Mouse (Mus musculus): Measurements from ENCODE around the gene Cep152. TPM values are rescaled to one million over a fixed set of nuclear protein-coding genes. Genes with fewer than 3 reads are reported as not detected.

The Cep152 gene
- total RNA-seq, 2 experiments from 2014 or later = 3.2 to 4.1 TPM

DNA sequence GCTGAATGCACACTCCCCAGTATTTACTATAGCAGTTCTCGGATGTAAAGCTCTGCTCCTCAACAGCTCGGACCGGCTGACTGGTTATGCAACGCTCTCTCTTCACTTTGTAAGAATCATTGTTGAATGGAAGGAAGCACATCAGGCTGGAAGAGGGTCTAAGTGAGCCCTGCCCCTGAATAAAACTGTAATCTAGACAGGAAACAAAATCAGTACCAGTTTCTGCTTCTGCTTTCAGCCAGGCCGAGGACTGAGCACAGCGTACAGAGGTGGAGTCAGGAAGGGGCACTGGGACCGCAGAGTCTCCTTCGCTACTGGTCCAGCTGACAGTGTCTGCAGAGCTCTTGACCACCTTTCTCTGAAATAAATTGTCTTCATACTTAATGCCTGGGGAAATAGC is 48.4 kb downstream of the Cep152 start:
- TF ChIP-seq CTCF (conservative IDR thresholded peaks at IDR 0.05) = no peak
- Histone ChIP-seq H3K4me3 (no peak overlapping the region), H3K27ac (0 out of 2 replicates have a peak overlapping the region, but pooled peaks have one; percentile 1)
- DNase-seq (ENCODE audit: low spot score in 2 of 2) = no peak

DNA sequence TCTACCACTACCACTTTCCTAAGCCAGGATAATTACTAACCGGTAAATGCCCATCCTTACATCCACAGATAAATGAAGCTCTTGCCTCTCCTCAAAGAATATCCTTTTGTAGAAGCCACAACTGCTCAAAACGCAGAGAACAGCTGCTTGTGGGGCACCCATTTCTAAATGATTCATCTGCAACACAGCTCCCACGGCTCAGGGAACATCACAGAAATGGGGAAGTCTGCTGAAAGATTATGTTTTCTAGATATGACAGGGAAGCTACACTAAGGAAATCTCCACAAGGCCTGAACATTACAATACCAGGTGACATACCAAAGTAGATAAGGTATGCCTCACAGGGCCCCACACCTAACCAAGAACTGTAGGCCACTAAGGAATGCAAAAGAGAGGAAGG is 49.1 kb downstream of the Cep152 start:
- no peak for TF ChIP-seq CTCF (conservative IDR thresholded peaks at IDR 0.05)
- H3K27ac ChIP-seq = peak overlapping the region; percentile 5; the same call in 1 of the 2 replicates
- DNase-seq (ENCODE audit: low spot score in 2 of 2) = no peak
- H3K4me3 ChIP-seq = no peak overlapping the region

DNA sequence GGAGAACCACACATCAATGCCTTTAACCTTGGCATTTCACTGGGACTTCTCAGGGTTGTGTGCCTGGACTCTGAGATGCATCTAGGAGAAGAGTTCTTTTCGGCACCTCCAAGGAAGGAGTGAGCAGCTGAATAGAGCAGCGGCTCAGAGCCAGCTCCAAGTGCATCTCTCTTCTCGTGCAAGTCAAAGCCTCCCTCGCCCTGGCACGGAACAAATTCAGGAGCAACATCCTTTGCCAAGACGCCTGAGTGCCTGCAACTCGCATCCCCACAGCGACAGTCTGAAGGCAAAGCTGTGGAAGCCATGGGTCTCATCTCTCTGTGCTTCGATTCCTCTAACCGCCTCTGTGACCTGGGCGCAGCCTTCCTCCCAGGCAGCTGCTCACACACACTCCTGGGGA is 61.0 kb downstream of the Cep152 start:
- peak; percentile 11 to 22 for DNase-seq (ENCODE audit: low spot score in 2 of 2)
- H3K4me3 ChIP-seq = no peak overlapping the region
- no peak for TF ChIP-seq CTCF (conservative IDR thresholded peaks at IDR 0.05)

DNA sequence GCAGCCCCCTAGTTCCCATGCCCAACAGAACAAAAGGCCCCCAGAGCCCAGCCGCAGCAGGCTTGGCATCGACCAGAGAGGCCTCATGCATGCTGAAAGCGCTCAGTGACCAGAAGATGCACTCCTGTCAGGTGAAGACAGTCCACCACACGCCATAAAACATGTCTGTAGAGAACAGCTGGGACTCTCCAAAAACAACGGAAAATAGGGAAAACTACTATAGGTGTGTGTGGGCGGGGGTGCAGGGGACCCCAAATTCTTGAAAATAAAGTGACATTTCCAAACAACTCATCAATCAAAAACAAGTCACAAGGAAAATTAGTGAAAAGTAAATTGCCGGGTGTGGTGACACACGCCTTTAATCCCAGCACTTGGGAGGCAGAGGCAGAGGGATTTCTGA is 62.5 kb downstream of the Cep152 start:
- Histone ChIP-seq H3K27ac (no peak overlapping the region), H3K4me3 (no peak overlapping the region)
- no peak for TF ChIP-seq CTCF (conservative IDR thresholded peaks at IDR 0.05)
- DNase-seq (ENCODE audit: low spot score in 2 of 2) = no peak

More for the DNA sequence above, 61.0 kb downstream of the Cep152 start:
- H3K27ac ChIP-seq = no peak overlapping the region

DNA sequence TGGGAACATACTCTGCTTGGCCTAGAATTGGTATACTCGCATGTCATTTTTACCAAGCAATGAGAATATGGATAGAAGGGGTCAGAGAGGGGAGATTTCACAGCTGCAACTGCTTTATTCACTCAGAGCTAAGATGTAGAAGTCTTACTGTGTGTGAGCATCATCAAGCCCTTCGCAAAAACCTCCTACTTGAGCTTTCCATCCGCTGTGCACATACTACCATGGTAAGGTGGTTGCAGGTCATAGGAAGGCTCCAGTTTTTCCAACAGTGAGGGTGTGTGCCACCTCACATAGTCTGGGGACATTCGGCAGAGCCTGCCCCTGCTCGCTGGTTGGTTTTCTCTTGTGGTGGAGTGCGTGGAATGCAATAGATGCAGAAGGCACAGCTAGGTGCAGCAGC is 64.9 kb downstream of the Cep152 start:
- no peak overlapping the region for H3K4me3 ChIP-seq
- TF ChIP-seq CTCF (conservative IDR thresholded peaks at IDR 0.05) = no peak
- no peak for DNase-seq (ENCODE audit: low spot score in 2 of 2)
- no peak overlapping the region for H3K27ac ChIP-seq

DNA sequence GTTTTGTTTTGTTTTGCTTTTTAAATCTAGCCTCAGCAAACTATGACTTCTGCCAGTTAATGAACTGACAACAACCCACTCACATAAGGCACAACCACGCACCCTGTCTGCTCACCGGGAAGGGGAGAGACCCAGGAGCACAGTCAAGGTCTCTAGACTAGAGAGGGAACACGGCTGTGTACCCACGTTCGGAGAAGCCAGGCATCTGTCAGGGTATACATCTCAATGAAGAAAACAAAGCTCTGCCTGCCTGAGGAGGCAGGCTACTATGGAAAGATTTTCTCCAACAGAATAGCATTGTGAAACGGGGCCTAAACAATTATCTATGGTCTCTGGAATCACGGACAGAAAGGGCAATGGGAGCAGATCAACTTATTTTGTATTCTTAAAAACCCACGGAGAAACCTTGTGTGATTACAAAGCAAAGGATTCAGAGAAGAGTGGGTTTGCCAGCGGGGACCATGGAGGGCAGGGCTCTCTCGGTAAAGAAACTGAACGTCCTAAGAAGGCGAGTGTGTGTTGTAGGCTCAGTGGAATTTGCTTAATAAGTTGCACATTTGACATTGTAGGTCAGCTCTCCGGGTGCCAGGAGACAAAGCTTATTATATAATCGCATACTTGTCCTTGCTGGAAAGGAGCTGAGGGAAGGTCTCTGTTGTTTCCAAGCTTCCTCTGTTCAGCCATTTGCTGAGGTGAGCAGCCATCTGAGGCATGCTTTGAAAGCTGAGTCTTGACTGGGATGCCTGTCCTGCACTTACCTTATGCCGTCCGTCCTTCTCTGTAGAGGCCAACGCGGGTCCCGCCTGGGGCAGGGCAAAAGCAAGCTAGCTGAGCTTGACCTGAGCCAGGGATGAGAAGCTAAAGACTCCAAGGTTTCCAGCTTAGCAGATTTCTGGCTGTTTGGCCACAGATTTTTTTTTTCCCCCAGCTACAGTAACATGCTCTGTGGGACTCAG is 66.0 kb downstream of the Cep152 start:
- DNase-seq (ENCODE audit: low spot score in 2 of 2) = no peak
- no peak for TF ChIP-seq CTCF (conservative IDR thresholded peaks at IDR 0.05)
- H3K27ac ChIP-seq = peak overlapping the region; percentile 23; the same call in 1 of the 2 replicates
- H3K4me3 ChIP-seq = no peak overlapping the region

DNA sequence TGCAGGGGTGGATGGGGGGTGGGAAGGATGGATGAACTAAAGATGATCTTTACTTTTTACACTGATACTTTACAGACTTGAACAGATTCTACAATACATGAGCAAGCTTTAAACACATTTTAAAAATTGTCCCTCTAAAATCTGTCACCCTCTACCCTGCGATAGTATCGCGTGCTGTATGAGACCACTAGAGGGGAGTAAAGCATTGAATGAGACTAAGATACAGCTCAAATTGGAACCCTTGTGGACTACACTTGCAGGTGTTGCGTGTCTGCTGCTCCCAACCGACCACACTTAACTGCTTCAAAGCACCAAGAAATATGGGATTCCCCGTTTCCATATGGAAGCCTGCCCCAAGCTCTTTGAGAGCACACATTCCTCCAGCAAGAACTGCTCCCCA is 69.1 kb downstream of the Cep152 start:
- Histone ChIP-seq H3K27ac (no peak overlapping the region), H3K4me3 (no peak overlapping the region)
- no peak for DNase-seq (ENCODE audit: low spot score in 2 of 2)
- peak; percentile 55 for TF ChIP-seq CTCF (conservative IDR thresholded peaks at IDR 0.05)

DNA sequence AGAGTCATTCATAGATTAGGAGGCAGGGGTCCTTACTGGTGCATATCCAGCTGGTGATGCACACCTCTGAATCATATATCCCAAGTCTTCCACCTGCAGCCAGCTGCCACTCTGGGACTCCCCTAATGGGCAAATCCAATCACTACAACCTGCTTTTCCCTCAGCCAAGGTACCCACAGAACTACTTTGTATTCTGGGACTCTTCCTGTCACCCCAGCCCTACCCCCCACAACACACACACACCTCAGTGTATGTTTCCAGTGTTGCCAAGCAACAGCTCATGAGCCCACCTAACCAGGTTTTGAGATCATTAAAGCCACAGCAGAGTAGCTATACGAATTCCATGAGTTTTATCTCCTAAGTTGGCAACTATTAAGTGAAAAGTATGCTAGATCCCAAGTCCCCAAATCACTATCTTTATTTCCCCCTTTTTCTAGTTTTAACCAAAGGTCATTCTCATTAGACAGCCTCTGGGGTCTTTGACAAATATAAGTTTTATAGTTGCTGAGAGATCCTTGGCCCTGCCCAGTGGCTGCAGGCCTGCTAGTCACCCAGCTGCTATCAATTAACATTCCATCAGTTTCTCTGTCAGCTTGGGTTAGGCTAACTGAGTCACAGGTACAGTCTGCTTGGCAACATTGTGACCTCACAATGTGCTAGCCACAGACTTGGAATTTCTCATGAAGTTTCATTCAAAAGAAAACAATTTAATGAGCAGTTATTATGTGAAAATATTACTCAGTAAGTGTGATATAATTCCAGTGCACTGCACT is 75.9 kb downstream of the Cep152 start:
- Histone ChIP-seq H3K27ac (no peak overlapping the region), H3K4me3 (no peak overlapping the region)
- no peak for TF ChIP-seq CTCF (conservative IDR thresholded peaks at IDR 0.05)
- DNase-seq (ENCODE audit: low spot score in 2 of 2) = no peak

DNA sequence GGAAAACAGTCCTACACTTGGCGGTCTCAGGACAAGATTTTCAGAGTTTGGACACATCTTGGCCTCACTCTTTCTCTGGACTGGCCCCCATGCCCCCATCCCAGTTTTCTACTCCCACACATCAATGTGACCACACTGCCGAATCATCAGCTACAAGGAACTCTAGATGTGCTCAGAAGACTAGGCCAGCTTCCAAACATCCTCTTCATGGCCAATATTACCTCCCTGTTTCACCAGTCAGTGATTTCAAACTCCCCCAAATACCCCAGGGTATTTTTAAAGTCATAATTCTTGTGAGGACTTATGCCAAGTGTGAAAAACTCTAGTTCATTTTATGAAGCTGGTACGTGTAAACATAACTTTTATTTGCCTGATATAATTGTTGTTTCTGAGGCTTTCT is 79.9 kb downstream of the Cep152 start:
- no peak for TF ChIP-seq CTCF (conservative IDR thresholded peaks at IDR 0.05)
- no peak overlapping the region for H3K27ac ChIP-seq
- H3K4me3 ChIP-seq = no peak overlapping the region
- DNase-seq (ENCODE audit: low spot score in 2 of 2) = no peak

DNA sequence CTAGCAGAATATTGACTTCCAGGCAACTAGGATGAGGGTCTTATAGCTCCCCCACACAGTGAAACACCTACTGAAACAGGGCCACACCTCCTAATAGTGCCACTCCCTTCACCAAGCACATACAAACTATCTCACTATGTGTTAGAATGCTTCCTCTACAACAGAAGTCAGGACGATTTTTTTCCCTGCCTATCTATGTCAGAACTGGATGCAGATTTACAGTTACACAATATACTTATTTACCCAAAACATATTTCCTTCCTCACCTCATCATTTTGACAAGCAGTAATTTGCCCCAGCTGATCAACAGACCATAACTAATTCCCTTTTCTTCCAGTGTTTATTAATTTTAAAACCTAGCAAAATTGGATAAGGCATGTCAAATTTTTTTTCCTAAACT is 81.3 kb downstream of the Cep152 start:
- H3K4me3 ChIP-seq = no peak overlapping the region
- DNase-seq (ENCODE audit: low spot score in 2 of 2) = no peak
- TF ChIP-seq CTCF (conservative IDR thresholded peaks at IDR 0.05) = no peak
- no peak overlapping the region for H3K27ac ChIP-seq

DNA sequence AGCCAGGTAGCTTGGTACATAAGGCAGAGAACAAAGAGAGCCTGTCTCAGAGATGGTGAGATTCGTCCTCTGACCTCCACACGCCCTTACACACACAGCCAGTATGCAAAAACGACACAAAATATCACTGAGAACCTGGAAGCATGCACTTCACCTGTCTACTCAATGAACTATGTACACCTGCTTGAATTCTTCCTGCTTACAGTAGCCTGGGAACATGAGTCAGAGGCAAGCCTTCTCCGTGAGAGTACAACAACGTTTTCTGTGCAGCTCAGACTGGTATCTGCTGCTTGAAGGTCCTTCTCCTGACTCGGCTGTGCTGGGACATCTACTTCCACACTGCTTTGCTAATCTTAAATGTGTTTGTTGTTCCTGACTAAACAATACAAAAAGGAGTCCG is 83.5 kb downstream of the Cep152 start:
- H3K4me3 ChIP-seq = no peak overlapping the region
- no peak for DNase-seq (ENCODE audit: low spot score in 2 of 2)
- H3K27ac ChIP-seq = no peak overlapping the region
- no peak for TF ChIP-seq CTCF (conservative IDR thresholded peaks at IDR 0.05)

DNA sequence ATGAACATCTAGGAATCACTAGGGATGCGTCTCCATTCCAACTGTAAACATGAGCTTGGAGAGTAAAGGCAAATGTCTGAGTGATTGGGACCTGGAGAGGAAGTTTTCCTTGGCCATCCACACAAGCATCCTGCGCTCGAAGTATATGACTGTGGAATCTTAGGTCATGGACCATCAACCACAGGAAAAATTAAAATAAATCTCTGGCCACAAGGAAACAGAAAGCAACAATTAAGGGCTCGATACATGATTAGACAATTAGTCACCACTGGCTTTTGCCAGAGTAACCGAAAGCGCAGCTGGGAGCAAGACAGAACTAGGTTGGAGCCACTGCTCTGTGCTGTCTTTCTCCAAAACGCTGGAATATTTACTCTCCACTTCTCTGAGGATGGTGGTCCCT is 84.3 kb downstream of the Cep152 start:
- no peak for TF ChIP-seq CTCF (conservative IDR thresholded peaks at IDR 0.05)
- DNase-seq (ENCODE audit: low spot score in 2 of 2) = no peak
- H3K27ac ChIP-seq = no peak overlapping the region
- H3K4me3 ChIP-seq = no peak overlapping the region

DNA sequence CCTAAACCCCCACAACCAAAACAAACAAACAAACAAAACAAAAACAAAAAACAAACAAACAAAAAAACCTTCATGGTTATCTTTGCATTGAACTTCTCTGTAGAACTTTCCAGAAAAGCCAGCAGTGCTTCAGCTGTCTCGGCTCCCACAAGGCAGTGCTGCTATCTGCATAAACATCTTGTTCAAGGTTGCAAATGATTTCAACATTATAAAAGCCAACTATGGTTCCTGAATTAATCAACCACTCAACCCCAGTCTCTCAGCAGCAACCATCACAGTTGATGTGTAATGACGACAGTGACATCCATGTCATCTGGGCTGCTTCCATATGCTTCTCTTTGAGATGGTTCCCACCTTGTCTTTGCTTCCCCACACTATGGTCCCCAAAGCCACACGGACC is 85.3 kb downstream of the Cep152 start:
- no peak overlapping the region for H3K4me3 ChIP-seq
- no peak overlapping the region for H3K27ac ChIP-seq
- DNase-seq (ENCODE audit: low spot score in 2 of 2) = no peak
- no peak for TF ChIP-seq CTCF (conservative IDR thresholded peaks at IDR 0.05)

All from layer of hippocampus, adult 2 months (tissue).